Mouse (Mus musculus): ENCODE data around the gene Gm17617. TPM values are rescaled to one million over a fixed set of nuclear protein-coding genes. Genes with fewer than 3 reads are reported as not detected.
"Not testable (repeated sequence)": the region's sequence is repeated elsewhere in the genome, so short reads cannot be mapped to it uniquely, and the experiment has no call there.

Gene Gm17617
- polyA plus RNA-seq, 1 experiment from 2014 or later, result not detected

- no peak for DNase-seq (ENCODE audit: low spot score)
- ATAC-seq (ENCODE audit: low FRiP score, low TSS enrichment), result no peak
- WGBS, result 95% methylated on average over 11 of the region's 11 CpGs
- Histone ChIP-seq H3K4me2 (replicated peaks; ENCODE audit: low read depth) (no peak overlapping the region), H3K4me3 (ENCODE audit: low read depth, low read length) (no peak overlapping the region), H3K27ac (replicated peaks) (no peak overlapping the region), H3K27me3 (ENCODE audit: control insufficient read depth, insufficient read depth, low read length) (no peaks in the 10 kb centered on the region), H3K9ac (ENCODE audit: low read length) (no peak overlapping the region), H3K4me1 (replicated peaks; ENCODE audit: control insufficient read depth, insufficient read depth) (no peaks in the 10 kb centered on the region; the same call in 1 of the 2 replicates), H3K36me3 (ENCODE audit: control insufficient read depth, insufficient read depth, low read length) (no peaks in the 10 kb centered on the region), H3K9me3 (ENCODE audit: control insufficient read depth, low read length) (no peaks in the 10 kb centered on the region)
- TF ChIP-seq EP300 (optimal IDR thresholded peaks at IDR 0.05) (no peak), CTCF (IDR thresholded peaks at IDR 0.05; ENCODE audit: low read depth) (no peak)
Observed at GRCm38 (mm10) chr13:55101627-55102026, 31.7 kb downstream of the Gm17617 start.

- DNase-seq (ENCODE audit: low spot score) (peak; percentile 91), ATAC-seq (ENCODE audit: low FRiP score, low TSS enrichment) (peak; percentile 92)
Observed at GRCm38 (mm10) chr13:55099726-55100478, 33.4 kb downstream of the Gm17617 start, which contains the start of gene Uimc1. Gene Uimc1, minus strand, starts transcription at chr13:55100300.

GRCm38 (mm10) chr13:55099066-55099725, 34.2 kb downstream of the Gm17617 start:
- Histone ChIP-seq H3K27me3 (ENCODE audit: control insufficient read depth, insufficient read depth, low read length) (no peaks in the 10 kb centered on the region), H3K9ac (ENCODE audit: low read length) (peak overlapping the region; percentile 90), H3K27ac (replicated peaks) (peak overlapping the region; percentile 93), H3K36me3 (ENCODE audit: control insufficient read depth, insufficient read depth, low read length) (no peaks in the 10 kb centered on the region), H3K4me2 (replicated peaks; ENCODE audit: low read depth) (peak overlapping the region; percentile 70), H3K9me3 (ENCODE audit: control insufficient read depth, low read length) (no peaks in the 10 kb centered on the region), H3K4me1 (replicated peaks; ENCODE audit: control insufficient read depth, insufficient read depth) (no peaks in the 10 kb centered on the region; the same call in 1 of the 2 replicates), H3K4me3 (ENCODE audit: low read depth, low read length) (peak overlapping the region; percentile 85)
- TF ChIP-seq CTCF (IDR thresholded peaks at IDR 0.05; ENCODE audit: low read depth), result no peak
- no peak for TF ChIP-seq EP300 (optimal IDR thresholded peaks at IDR 0.05)
- DNase-seq (ENCODE audit: low spot score) (peak; percentile 28), ATAC-seq (ENCODE audit: low FRiP score, low TSS enrichment) (peak; percentile 9; the same call in 1 of the 2 replicates)
- WGBS, result 20% methylated on average over 20 of the region's 20 CpGs

More at GRCm38 (mm10) chr13:55099726-55100478, 33.4 kb downstream of the Gm17617 start, which contains the start of gene Uimc1:
- Histone ChIP-seq H3K9me3 (ENCODE audit: control insufficient read depth, low read length) (no peaks in the 10 kb centered on the region), H3K4me1 (replicated peaks; ENCODE audit: control insufficient read depth, insufficient read depth) (no peaks in the 10 kb centered on the region; the same call in 1 of the 2 replicates), H3K9ac (ENCODE audit: low read length) (peak within 1 kb of the TSS; percentile 90), H3K4me2 (replicated peaks; ENCODE audit: low read depth) (peak within 1 kb of the TSS; percentile 70), H3K27ac (replicated peaks) (peak within 1 kb of the TSS; percentile 93), H3K4me3 (ENCODE audit: low read depth, low read length) (peak within 1 kb of the TSS; percentile 85), H3K36me3 (ENCODE audit: control insufficient read depth, insufficient read depth, low read length) (no peaks in the 10 kb centered on the region), H3K27me3 (ENCODE audit: control insufficient read depth, insufficient read depth, low read length) (no peaks in the 10 kb centered on the region)
- under 1% methylated on average over 45 of the region's 81 CpGs for WGBS
- TF ChIP-seq CTCF (IDR thresholded peaks at IDR 0.05; ENCODE audit: low read depth), result peak; percentile 65
- no peak for TF ChIP-seq EP300 (optimal IDR thresholded peaks at IDR 0.05)

- TF ChIP-seq CTCF (IDR thresholded peaks at IDR 0.05; ENCODE audit: low read depth), result peak; percentile 38
- H3K27me3 ChIP-seq (ENCODE audit: control insufficient read depth, insufficient read depth, low read length); H3K4me3 ChIP-seq (ENCODE audit: low read depth, low read length); H3K4me2 ChIP-seq (replicated peaks; ENCODE audit: low read depth); H3K27ac ChIP-seq (replicated peaks); H3K9me3 ChIP-seq (ENCODE audit: control insufficient read depth, low read length); DNase-seq (ENCODE audit: low spot score); H3K9ac ChIP-seq (ENCODE audit: low read length); H3K4me1 ChIP-seq (replicated peaks; ENCODE audit: control insufficient read depth, insufficient read depth); ATAC-seq (ENCODE audit: low FRiP score, low TSS enrichment); H3K36me3 ChIP-seq (ENCODE audit: control insufficient read depth, insufficient read depth, low read length): not testable (repeated sequence)
- 93% methylated on average over 3 of the region's 3 CpGs for WGBS
Observed at GRCm38 (mm10) chr13:55097841-55098240, 35.5 kb downstream of the Gm17617 start.

- DNase-seq (ENCODE audit: low spot score) (no peak), ATAC-seq (ENCODE audit: low FRiP score, low TSS enrichment) (no peak)
- Histone ChIP-seq H3K4me1 (replicated peaks; ENCODE audit: control insufficient read depth, insufficient read depth) (no peaks in the 10 kb centered on the region), H3K27ac (replicated peaks) (no peak overlapping the region), H3K36me3 (ENCODE audit: control insufficient read depth, insufficient read depth, low read length) (0 out of 2 replicates have a peak, but pooled peaks cover 4% of the 10 kb centered on the region), H3K9ac (ENCODE audit: low read length) (no peak overlapping the region), H3K9me3 (ENCODE audit: control insufficient read depth, low read length) (no peaks in the 10 kb centered on the region), H3K4me2 (replicated peaks; ENCODE audit: low read depth) (no peak overlapping the region), H3K4me3 (ENCODE audit: low read depth, low read length) (no peak overlapping the region), H3K27me3 (ENCODE audit: control insufficient read depth, insufficient read depth, low read length) (no peaks in the 10 kb centered on the region)
- TF ChIP-seq CTCF (IDR thresholded peaks at IDR 0.05; ENCODE audit: low read depth) (no peak), EP300 (optimal IDR thresholded peaks at IDR 0.05) (no peak)
- WGBS, result 57% methylated on average over 4 of the region's 4 CpGs
Observed at GRCm38 (mm10) chr13:55092588-55092987, 40.8 kb downstream of the Gm17617 start.

Other genes with a start within 250 kb of the Gm17617 start
- 0.89 and 1.4 TPM in 2 replicates for gene Unc5a, start 184.1 kb downstream of the Gm17617 start, polyA plus RNA-seq (2015; fragmentation: Nextera tagmentation; extraction: Ambion mirVana)
- 0.69 TPM in 2 replicates for gene Hk3, start 112.2 kb downstream of the Gm17617 start, polyA plus RNA-seq (2015; fragmentation: Nextera tagmentation; extraction: Ambion mirVana)
- gene Uimc1, start 33.2 kb downstream of the Gm17617 start, polyA plus RNA-seq (2015; fragmentation: Nextera tagmentation; extraction: Ambion mirVana), result 16.7 and 17.0 TPM in 2 replicates
- gene Zfp346, start 28.2 kb downstream of the Gm17617 start, polyA plus RNA-seq (2015; fragmentation: Nextera tagmentation; extraction: Ambion mirVana), result 5.0 and 6.4 TPM in 2 replicates
- 1.4 and 1.6 TPM in 2 replicates for gene Fgfr4, start 19.1 kb upstream of the Gm17617 start, polyA plus RNA-seq (2015; fragmentation: Nextera tagmentation; extraction: Ambion mirVana)
- gene Nsd1, start 76.2 kb upstream of the Gm17617 start, polyA plus RNA-seq (2015; fragmentation: Nextera tagmentation; extraction: Ambion mirVana), result 33.7 and 35.0 TPM in 2 replicates
- gene Prelid1, start 187.0 kb upstream of the Gm17617 start, polyA plus RNA-seq (2015; fragmentation: Nextera tagmentation; extraction: Ambion mirVana), result 350 and 354 TPM in 2 replicates
- 79.7 and 85.3 TPM in 2 replicates for gene Rab24, start 188.4 kb upstream of the Gm17617 start, polyA plus RNA-seq (2015; fragmentation: Nextera tagmentation; extraction: Ambion mirVana)
- gene Mxd3, start 196.3 kb upstream of the Gm17617 start, polyA plus RNA-seq (2015; fragmentation: Nextera tagmentation; extraction: Ambion mirVana), result 9.7 and 12.4 TPM in 2 replicates
- gene Lman2, start 229.2 kb upstream of the Gm17617 start, polyA plus RNA-seq (2015; fragmentation: Nextera tagmentation; extraction: Ambion mirVana), result 73.7 and 76.5 TPM in 2 replicates
- gene Rgs14, start 236.2 kb upstream of the Gm17617 start, polyA plus RNA-seq (2015; fragmentation: Nextera tagmentation; extraction: Ambion mirVana), result 0.51 and 0.73 TPM in 2 replicates

All from stomach, postnatal 0 days (tissue).